Mouse (Mus musculus) heart, embryonic 15.5 days (tissue): ENCODE data around the gene Wdtc1. TPM values are rescaled to one million over a fixed set of nuclear protein-coding genes. Genes with fewer than 3 reads are reported as not detected.
A peak's percentile ranks its signal among the peaks of the same experiment; 100 is the strongest.

Experiments used
- ATAC-seq: fragments of 200-750 bp; cut with Nextera tagmentation; replicated peaks from 2 replicates; pipeline ENCODE4 v1.8.0; 2017; ENCODE audit warnings: low read depth, moderate TSS enrichment; ENCODE audit not compliant: insufficient number of reproducible peaks, insufficient read depth, low FRiP score
- H3K27ac ChIP-seq: fragments of 300-500 bp; sonication (generic); 2 replicates; pipeline ENCODE4 v1.5.1; 2015; ENCODE audit warnings: mild to moderate bottlenecking, inconsistent platforms
- H3K27me3 ChIP-seq: fragments of 300-500 bp; sonication (generic); 2 replicates; pipeline ENCODE4 v1.6.1; 2015; ENCODE audit warnings: inconsistent platforms
- H3K36me3 ChIP-seq: fragments of 300-500 bp; sonication (generic); 2 replicates; pipeline ENCODE4 v1.6.1; 2015; ENCODE audit warnings: mild to moderate bottlenecking, inconsistent platforms
- H3K4me1 ChIP-seq: fragments of 300-500 bp; sonication (generic); replicated peaks from 2 replicates; pipeline ENCODE4 v1.6.1; 2015; ENCODE audit warnings: inconsistent platforms
- H3K4me2 ChIP-seq: fragments of 300-500 bp; sonication (generic); 2 replicates; pipeline ENCODE4 v1.6.1; 2015; ENCODE audit warnings: inconsistent platforms, mild to moderate bottlenecking, moderate library complexity
- H3K4me3 ChIP-seq: fragments of 300-500 bp; sonication (generic); 2 replicates; pipeline ENCODE4 v1.5.1; 2015; ENCODE audit warnings: mild to moderate bottlenecking, inconsistent platforms
- H3K9ac ChIP-seq: fragments of 300-500 bp; sonication (generic); 2 replicates; pipeline ENCODE4 v1.6.1; 2015; ENCODE audit warnings: mild to moderate bottlenecking, inconsistent platforms
- H3K9me3 ChIP-seq: fragments of 300-500 bp; sonication (generic); replicated peaks from 2 replicates; pipeline ENCODE4 v1.6.1; 2016; ENCODE audit warnings: inconsistent platforms
- WGBS: fragments of 180-500 bp; shearing (Covaris S2); methylation state at CpG from one replicate; pipeline ENCODE4 v1.1.7; 2015; ENCODE audit warnings: mixed read lengths; 5-methylcytosine and 5-hydroxymethylcytosine counted together
- polyA plus RNA-seq: library from polyadenylated mRNA; unstranded; fragments of >200 nt; fragmentation: Nextera tagmentation; extraction: Ambion mirVana; gene quantifications from 2 replicates; pipeline ENCODE4 v1.2.1, GENCODE M21; 2015

Gene Wdtc1
- polyA plus RNA-seq, 1 experiment from 2014 or later = 11.4 TPM

GRCm38 (mm10) chr4:133345702-133346101, 7.6 kb downstream of the Wdtc1 start:
- 80% methylated on average over 6 of the region's 6 CpGs for WGBS
- no peak for ATAC-seq

DNA sequence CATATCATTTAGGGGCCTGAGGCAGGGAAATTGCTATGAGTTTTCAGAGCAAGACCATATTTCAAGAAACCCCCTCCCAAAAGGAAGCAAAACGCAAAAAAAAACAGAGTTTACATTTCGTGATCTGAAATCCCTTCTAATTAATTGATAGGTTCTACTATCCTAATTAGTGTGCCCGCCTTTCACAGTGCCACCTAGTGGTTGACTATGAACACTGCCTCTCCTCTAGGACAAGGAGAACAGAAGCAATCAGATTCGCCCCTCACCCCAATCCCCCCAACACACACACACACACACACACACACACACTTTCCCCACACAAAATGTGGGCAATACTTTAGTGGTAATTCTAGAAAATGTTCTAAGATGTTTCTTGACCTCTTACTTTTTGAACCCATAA, 9.2 kb downstream of the Wdtc1 start:
- no peaks in the 10 kb centered on the region for H3K27me3 ChIP-seq
- no peak overlapping the region for H3K9ac ChIP-seq
- no peak for ATAC-seq
- no peak overlapping the region for H3K4me3 ChIP-seq
- H3K4me2 ChIP-seq = no peak overlapping the region
- no peaks in the 10 kb centered on the region for H3K9me3 ChIP-seq
- no peak overlapping the region for H3K27ac ChIP-seq
- H3K4me1 ChIP-seq = peaks cover 2% of the 10 kb centered on the region; the same call in 1 of the 2 replicates
- H3K36me3 ChIP-seq = no peaks in the 10 kb centered on the region
- WGBS = 6% methylated on average over 4 of the region's 4 CpGs

More at GRCm38 (mm10) chr4:133345702-133346101, 7.6 kb downstream of the Wdtc1 start:
- Histone ChIP-seq H3K36me3 (no peaks in the 10 kb centered on the region), H3K4me3 (no peak overlapping the region), H3K27me3 (no peaks in the 10 kb centered on the region), H3K9ac (no peak overlapping the region), H3K27ac (no peak overlapping the region), H3K4me2 (no peak overlapping the region), H3K4me1 (no peaks in the 10 kb centered on the region), H3K9me3 (no peaks in the 10 kb centered on the region)

GRCm38 (mm10) chr4:133340217-133340616, 13.1 kb downstream of the Wdtc1 start:
- no peak for ATAC-seq
- Histone ChIP-seq H3K4me2 (no peak overlapping the region), H3K9me3 (no peaks in the 10 kb centered on the region), H3K36me3 (no peaks in the 10 kb centered on the region), H3K9ac (no peak overlapping the region), H3K4me3 (no peak overlapping the region), H3K27ac (no peak overlapping the region), H3K27me3 (no peaks in the 10 kb centered on the region), H3K4me1 (peaks cover 7% of the 10 kb centered on the region)
- 82% methylated on average over 2 of the region's 2 CpGs for WGBS

GRCm38 (mm10) chr4:133339148-133339749, 14.0 kb downstream of the Wdtc1 start:
- Histone ChIP-seq H3K9ac (peak overlapping the region; percentile 91), H3K4me2 (peak overlapping the region; percentile 88), H3K36me3 (no peaks in the 10 kb centered on the region), H3K27me3 (no peaks in the 10 kb centered on the region), H3K9me3 (no peaks in the 10 kb centered on the region), H3K4me3 (peak overlapping the region; percentile 97), H3K27ac (peak overlapping the region; percentile 84), H3K4me1 (peaks cover 7% of the 10 kb centered on the region)
- under 1% methylated on average over 60 of the region's 60 CpGs for WGBS
- ATAC-seq = peak; percentile 95

DNA sequence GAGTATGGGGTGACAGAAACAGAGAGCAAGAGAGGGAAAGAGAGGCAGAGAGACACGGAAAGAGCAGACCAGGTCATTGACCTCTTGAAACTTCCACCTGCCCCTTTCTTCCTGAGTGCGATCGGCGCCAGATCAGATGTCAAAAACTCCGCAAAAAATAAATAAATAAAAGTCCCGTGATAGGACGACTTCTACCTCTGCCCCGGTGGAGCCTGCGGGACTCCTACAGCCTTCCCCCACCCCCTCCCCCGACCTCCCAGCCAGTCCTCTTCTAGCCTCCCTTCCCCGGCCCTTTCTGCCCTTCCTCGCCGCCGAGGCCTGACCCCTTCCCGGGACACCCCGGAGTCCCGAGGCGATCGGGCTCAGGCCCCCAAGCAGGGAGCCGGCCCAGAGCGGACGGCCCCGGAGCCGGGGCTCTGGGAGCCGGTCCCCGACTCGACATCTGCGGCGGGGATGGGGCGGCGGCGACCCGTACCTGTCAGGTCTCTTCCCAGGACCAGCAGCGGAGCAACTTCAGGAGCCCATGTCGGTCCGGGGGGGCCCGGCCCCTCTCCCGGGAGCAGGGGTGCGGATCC, 14.7 kb downstream of the Wdtc1 start:
- peak overlapping the region; percentile 88 for H3K4me2 ChIP-seq
- ATAC-seq = peak; percentile 37; the same call in 1 of the 2 replicates
- H3K27me3 ChIP-seq = no peaks in the 10 kb centered on the region
- H3K9ac ChIP-seq = peak overlapping the region; percentile 91
- peaks cover 7% of the 10 kb centered on the region for H3K4me1 ChIP-seq
- 1% methylated on average over 39 of the region's 39 CpGs for WGBS
- H3K27ac ChIP-seq = peak overlapping the region; percentile 84
- peak overlapping the region; percentile 97 for H3K4me3 ChIP-seq
- H3K36me3 ChIP-seq = no peaks in the 10 kb centered on the region
- H3K9me3 ChIP-seq = no peaks in the 10 kb centered on the region

DNA sequence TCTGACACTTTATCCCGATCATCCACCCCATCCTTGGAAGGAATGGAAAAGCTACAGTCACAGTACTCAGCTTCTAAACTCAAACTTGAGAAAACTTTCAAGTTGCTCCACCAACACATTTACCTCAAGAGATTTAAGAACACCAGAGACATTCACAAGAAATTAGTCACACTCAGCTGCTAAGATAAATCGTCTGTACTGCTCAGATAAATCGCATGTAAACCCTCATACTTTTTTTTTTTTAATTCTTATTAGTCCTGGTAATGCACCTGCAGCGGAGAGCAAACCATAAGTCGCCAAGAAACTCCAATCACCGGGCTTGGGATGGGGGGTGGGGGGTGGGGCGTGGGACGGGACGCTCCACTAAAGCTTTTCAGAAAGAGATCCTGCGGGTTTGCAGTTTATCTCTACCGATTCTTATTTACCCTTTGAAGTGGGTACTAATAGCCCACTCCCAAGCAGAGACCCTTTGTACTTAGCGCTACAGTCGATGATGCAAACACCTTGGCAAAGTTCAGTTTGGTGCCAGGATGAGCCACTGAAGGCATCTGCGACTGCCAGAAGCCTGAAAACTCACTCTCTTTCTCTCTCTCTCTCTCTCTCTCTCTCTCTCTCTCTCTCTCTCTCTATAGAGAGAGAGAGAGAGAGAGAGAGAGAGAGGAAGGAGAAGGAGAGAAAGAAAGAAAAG, 15.3 kb downstream of the Wdtc1 start:
- ATAC-seq = no peak
- Histone ChIP-seq H3K4me1 (peaks cover 7% of the 10 kb centered on the region), H3K27me3 (no peaks in the 10 kb centered on the region), H3K9ac (peak overlapping the region; percentile 91), H3K9me3 (no peaks in the 10 kb centered on the region), H3K4me2 (peak overlapping the region; percentile 88), H3K4me3 (peak overlapping the region; percentile 97), H3K27ac (peak overlapping the region; percentile 84), H3K36me3 (no peaks in the 10 kb centered on the region)
- WGBS = 12% methylated on average over 14 of the region's 14 CpGs

DNA sequence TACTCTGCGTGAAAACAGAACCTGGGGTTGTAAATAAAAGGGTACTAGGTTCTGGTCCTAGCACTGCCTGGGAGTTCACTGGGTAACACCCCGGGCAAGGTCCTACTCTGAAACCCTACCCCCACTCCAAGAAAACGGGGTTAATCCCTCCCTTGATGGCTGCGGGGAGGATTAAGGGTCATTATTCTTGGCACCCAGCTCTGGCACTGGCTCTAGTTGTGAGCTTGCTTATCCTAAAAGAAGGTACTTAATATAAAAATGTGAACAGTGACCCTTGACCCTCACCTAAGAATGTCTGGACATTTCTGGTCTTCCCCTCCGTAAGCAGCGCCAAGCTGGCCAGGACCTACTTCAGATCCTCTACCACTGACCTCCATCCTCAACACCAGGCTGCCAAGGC, 20.0 kb downstream of the Wdtc1 start:
- no peak for ATAC-seq
- H3K36me3 ChIP-seq = no peaks in the 10 kb centered on the region
- no peak overlapping the region for H3K9ac ChIP-seq
- no peak overlapping the region for H3K27ac ChIP-seq
- peaks cover 5% of the 10 kb centered on the region for H3K4me1 ChIP-seq
- WGBS = 67% methylated on average over 6 of the region's 6 CpGs
- no peaks in the 10 kb centered on the region for H3K9me3 ChIP-seq
- no peak overlapping the region for H3K4me3 ChIP-seq
- no peaks in the 10 kb centered on the region for H3K27me3 ChIP-seq
- H3K4me2 ChIP-seq = no peak overlapping the region

DNA sequence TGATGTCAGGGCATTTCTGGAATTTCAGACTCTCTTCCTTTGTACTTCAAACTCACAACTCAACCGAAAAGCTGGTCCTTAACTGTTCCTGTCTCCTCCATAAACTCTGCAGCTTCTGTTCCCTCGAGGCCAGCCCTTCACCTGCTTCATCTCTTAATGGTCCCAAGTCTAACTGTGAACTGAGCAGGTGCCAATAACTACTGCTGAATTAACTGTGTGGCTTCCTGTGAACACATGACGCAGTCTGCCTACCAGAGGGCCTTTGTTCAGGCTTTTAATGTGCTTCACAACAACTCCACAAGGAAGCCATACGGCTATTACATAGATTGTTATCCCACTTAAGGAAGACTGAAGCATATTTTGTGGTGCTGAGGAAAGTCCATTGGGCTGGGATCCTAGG, 23.0 kb downstream of the Wdtc1 start:
- Histone ChIP-seq H3K27ac (no peak overlapping the region), H3K9ac (no peak overlapping the region), H3K4me1 (0 out of 2 replicates have a peak, but pooled peaks cover 5% of the 10 kb centered on the region), H3K4me3 (no peak overlapping the region), H3K36me3 (no peaks in the 10 kb centered on the region), H3K4me2 (no peak overlapping the region), H3K27me3 (no peaks in the 10 kb centered on the region), H3K9me3 (no peaks in the 10 kb centered on the region)
- WGBS = 77% methylated on average over 4 of the region's 4 CpGs
- ATAC-seq = no peak

- Histone ChIP-seq H3K4me1 (0 out of 2 replicates have a peak, but pooled peaks cover 5% of the 10 kb centered on the region), H3K27me3 (no peaks in the 10 kb centered on the region), H3K4me3 (no peak overlapping the region), H3K36me3 (no peaks in the 10 kb centered on the region), H3K9me3 (no peaks in the 10 kb centered on the region), H3K9ac (0 out of 2 replicates have a peak overlapping the region, but pooled peaks have one; percentile 31), H3K4me2 (no peak overlapping the region), H3K27ac (no peak overlapping the region)
- ATAC-seq = no peak
- WGBS = 54% methylated on average over 7 of the region's 7 CpGs
Observed at GRCm38 (mm10) chr4:133328129-133328528, 25.2 kb downstream of the Wdtc1 start.

- Histone ChIP-seq H3K27me3 (no peaks in the 10 kb centered on the region), H3K4me3 (no peak overlapping the region), H3K27ac (no peak overlapping the region), H3K9me3 (no peaks in the 10 kb centered on the region), H3K4me1 (no peaks in the 10 kb centered on the region), H3K9ac (no peak overlapping the region), H3K36me3 (peaks cover 4% of the 10 kb centered on the region; the same call in 1 of the 2 replicates), H3K4me2 (no peak overlapping the region)
- no peak for ATAC-seq
- WGBS = 86% methylated on average over 3 of the region's 3 CpGs
Observed at GRCm38 (mm10) chr4:133319667-133320066, 33.6 kb downstream of the Wdtc1 start.

DNA sequence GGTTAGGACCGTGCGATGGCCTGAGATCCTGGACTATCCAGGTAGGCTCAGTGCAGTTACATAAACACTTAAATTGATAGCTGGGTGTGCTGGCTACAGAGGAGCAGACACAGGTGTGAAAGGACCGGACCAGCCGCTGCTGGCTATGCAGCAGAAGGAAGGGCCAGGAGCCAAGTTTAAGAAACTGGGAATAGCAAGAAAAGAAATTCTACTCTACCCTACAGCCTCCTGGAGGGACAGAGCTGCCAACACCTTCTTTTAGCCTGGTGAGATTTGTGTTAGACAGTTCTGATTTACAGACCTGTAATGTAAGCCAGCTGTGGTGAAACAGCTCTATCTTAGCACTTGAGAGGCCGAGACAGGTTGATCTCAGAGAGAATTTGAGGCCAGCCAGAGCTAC, 37.3 kb downstream of the Wdtc1 start:
- no peak overlapping the region for H3K4me3 ChIP-seq
- no peak overlapping the region for H3K9ac ChIP-seq
- H3K4me2 ChIP-seq = no peak overlapping the region
- peaks cover 3% of the 10 kb centered on the region; the same call in 1 of the 2 replicates for H3K36me3 ChIP-seq
- no peak for ATAC-seq
- no peaks in the 10 kb centered on the region for H3K27me3 ChIP-seq
- WGBS = 78% methylated on average over 5 of the region's 5 CpGs
- H3K4me1 ChIP-seq = no peaks in the 10 kb centered on the region
- H3K27ac ChIP-seq = no peak overlapping the region
- no peaks in the 10 kb centered on the region for H3K9me3 ChIP-seq
